Mouse (Mus musculus) stomach, embryonic 14.5 days (tissue): ENCODE results near the gene Cspg4. TPM values are rescaled to one million over a fixed set of nuclear protein-coding genes. Genes with fewer than 3 reads are reported as not detected.
A peak's percentile ranks its signal among the peaks of the same experiment; 100 is the strongest.

Experiments used
- ATAC-seq: fragments of 200-750 bp; cut with Nextera tagmentation; 2 replicates; pipeline ENCODE4 v1.8.0; 2017; ENCODE audit warnings: low read depth, moderate TSS enrichment; ENCODE audit not compliant: insufficient number of reproducible peaks, insufficient read depth, low FRiP score
- H3K27ac ChIP-seq: fragments of 300-500 bp; sonication (generic); 2 replicates; pipeline ENCODE4 v1.5.1; 2014; ENCODE audit warnings: mild to moderate bottlenecking, low read length, moderate library complexity, mixed read lengths
- H3K27me3 ChIP-seq: fragments of 300-500 bp; sonication (generic); 2 replicates; pipeline ENCODE4 v1.6.1; 2014; ENCODE audit warnings: low read length, control low read depth, mixed read lengths; ENCODE audit not compliant: control insufficient read depth, insufficient read depth
- H3K36me3 ChIP-seq: fragments of 300-500 bp; sonication (generic); 2 replicates; pipeline ENCODE4 v1.6.1; 2014; ENCODE audit warnings: mild to moderate bottlenecking, control low read depth, low read length, moderate library complexity, mixed read lengths; ENCODE audit not compliant: control insufficient read depth, insufficient read depth
- H3K4me1 ChIP-seq: fragments of 300-500 bp; sonication (generic); 2 replicates; pipeline ENCODE4 v1.6.1; 2014; ENCODE audit warnings: low read length, control low read depth, mixed read lengths; ENCODE audit not compliant: control insufficient read depth, insufficient read depth
- H3K4me2 ChIP-seq: fragments of 300-500 bp; sonication (generic); replicated peaks from 2 replicates; pipeline ENCODE4 v1.6.1; 2014; ENCODE audit warnings: low read depth, low read length, control low read depth
- H3K4me3 ChIP-seq: fragments of 300-500 bp; sonication (generic); 2 replicates; pipeline ENCODE4 v1.5.1; 2014; ENCODE audit warnings: low read depth, low read length, control low read depth
- H3K9ac ChIP-seq: fragments of 300-500 bp; sonication (generic); replicated peaks from 2 replicates; pipeline ENCODE4 v1.6.1; 2014; ENCODE audit warnings: low read depth, mild to moderate bottlenecking, control low read depth, low read length, moderate library complexity, mixed read lengths
- H3K9me3 ChIP-seq: fragments of 300-500 bp; sonication (generic); 2 replicates; pipeline ENCODE4 v1.6.1; 2016; ENCODE audit warnings: low read depth, low read length, control low read depth; ENCODE audit not compliant: control insufficient read depth
- WGBS: fragments of 180-500 bp; shearing (Covaris S2); extraction: QIAGEN DNeasy Blood & Tissue Kit; methylation state at CpG from one replicate; pipeline ENCODE4 v1.1.7; 2014; 5-methylcytosine and 5-hydroxymethylcytosine counted together
- polyA plus RNA-seq: library from polyadenylated mRNA; unstranded; fragments of >200 nt; fragmentation: Nextera tagmentation; extraction: Ambion mirVana; gene quantifications from 2 replicates; pipeline ENCODE4 v1.2.1, GENCODE M21; 2014

The Cspg4 gene
- polyA plus RNA-seq = 16.1 and 17.5 TPM in 2 replicates

GRCm38 (mm10) chr9:56864832-56865231 is at the start of gene Cspg4:
Gene Cspg4 (plus strand): TSS chr9:56865033.
- WGBS = under 1% methylated on average over 24 of the region's 24 CpGs
- peak within 1 kb of the TSS; percentile 52; the same call in 1 of the 2 replicates for H3K27ac ChIP-seq
- peak within 1 kb of the TSS; percentile 37; the same call in 1 of the 2 replicates for H3K9ac ChIP-seq
- no peaks in the 10 kb centered on the region for H3K9me3 ChIP-seq
- ATAC-seq = peak; percentile 72
- peaks cover 52% of the 10 kb centered on the region for H3K4me1 ChIP-seq
- H3K4me3 ChIP-seq = peak within 1 kb of the TSS; percentile 44
- no peaks in the 10 kb centered on the region for H3K27me3 ChIP-seq
- peak within 1 kb of the TSS; percentile 68 for H3K4me2 ChIP-seq
- H3K36me3 ChIP-seq = no peaks in the 10 kb centered on the region

- Histone ChIP-seq H3K4me2 (no peak overlapping the region), H3K4me1 (peaks cover 6% of the 10 kb centered on the region; the same call in 1 of the 2 replicates), H3K9ac (no peak overlapping the region), H3K27me3 (0 out of 2 replicates have a peak, but pooled peaks cover 2% of the 10 kb centered on the region), H3K36me3 (no peaks in the 10 kb centered on the region), H3K27ac (no peak overlapping the region), H3K9me3 (no peaks in the 10 kb centered on the region), H3K4me3 (no peak overlapping the region)
- no peak for ATAC-seq
- WGBS = 5% methylated on average over 3 of the region's 3 CpGs
Observed at GRCm38 (mm10) chr9:56824900-56825299, 39.9 kb upstream of the Cspg4 start.

GRCm38 (mm10) chr9:56825476-56826213 is 39.2 kb upstream of the Cspg4 start:
- 15% methylated on average over 21 of the region's 21 CpGs for WGBS
- no peak overlapping the region for H3K27ac ChIP-seq
- H3K4me1 ChIP-seq = peaks cover 11% of the 10 kb centered on the region; the same call in 1 of the 2 replicates
- no peak overlapping the region for H3K4me3 ChIP-seq
- no peaks in the 10 kb centered on the region for H3K36me3 ChIP-seq
- H3K4me2 ChIP-seq = peak overlapping the region; percentile 30
- H3K9ac ChIP-seq = no peak overlapping the region
- no peak for ATAC-seq
- H3K27me3 ChIP-seq = 0 out of 2 replicates have a peak, but pooled peaks cover 2% of the 10 kb centered on the region
- H3K9me3 ChIP-seq = no peaks in the 10 kb centered on the region

- Histone ChIP-seq H3K27me3 (0 out of 2 replicates have a peak, but pooled peaks cover 2% of the 10 kb centered on the region), H3K9me3 (no peaks in the 10 kb centered on the region), H3K4me3 (no peak overlapping the region), H3K27ac (no peak overlapping the region), H3K36me3 (no peaks in the 10 kb centered on the region), H3K4me2 (no peak overlapping the region), H3K9ac (no peak overlapping the region), H3K4me1 (peaks cover 13% of the 10 kb centered on the region; the same call in 1 of the 2 replicates)
- WGBS = 37% methylated on average over 9 of the region's 9 CpGs
- ATAC-seq = no peak
Observed at GRCm38 (mm10) chr9:56828146-56828545, 36.7 kb upstream of the Cspg4 start.

GRCm38 (mm10) chr9:56828841-56829240 is 36.0 kb upstream of the Cspg4 start:
- Histone ChIP-seq H3K36me3 (no peaks in the 10 kb centered on the region), H3K27me3 (0 out of 2 replicates have a peak, but pooled peaks cover 2% of the 10 kb centered on the region), H3K9ac (no peak overlapping the region), H3K4me1 (peaks cover 13% of the 10 kb centered on the region; the same call in 1 of the 2 replicates), H3K4me3 (no peak overlapping the region), H3K27ac (no peak overlapping the region), H3K9me3 (no peaks in the 10 kb centered on the region), H3K4me2 (no peak overlapping the region)
- 78% methylated on average over 6 of the region's 6 CpGs for WGBS
- ATAC-seq = no peak

- Histone ChIP-seq H3K4me1 (peaks cover 13% of the 10 kb centered on the region; the same call in 1 of the 2 replicates), H3K27me3 (0 out of 2 replicates have a peak, but pooled peaks cover 2% of the 10 kb centered on the region), H3K27ac (no peak overlapping the region), H3K36me3 (no peaks in the 10 kb centered on the region), H3K4me2 (no peak overlapping the region), H3K9me3 (no peaks in the 10 kb centered on the region), H3K9ac (no peak overlapping the region), H3K4me3 (no peak overlapping the region)
- WGBS = 41% methylated on average over 4 of the region's 4 CpGs
- ATAC-seq = no peak
Observed at GRCm38 (mm10) chr9:56830162-56830561, 34.7 kb upstream of the Cspg4 start.

GRCm38 (mm10) chr9:56831904-56832303 is 32.9 kb upstream of the Cspg4 start:
- Histone ChIP-seq H3K9ac (no peak overlapping the region), H3K4me2 (no peak overlapping the region), H3K4me1 (0 out of 2 replicates have a peak, but pooled peaks cover 8% of the 10 kb centered on the region), H3K4me3 (no peak overlapping the region), H3K27ac (no peak overlapping the region), H3K27me3 (no peaks in the 10 kb centered on the region), H3K36me3 (no peaks in the 10 kb centered on the region), H3K9me3 (no peaks in the 10 kb centered on the region)
- 65% methylated on average over 3 of the region's 3 CpGs for WGBS
- no peak for ATAC-seq

- H3K9me3 ChIP-seq = no peaks in the 10 kb centered on the region
- H3K9ac ChIP-seq = no peak overlapping the region
- no peak overlapping the region for H3K4me2 ChIP-seq
- H3K27ac ChIP-seq = no peak overlapping the region
- H3K4me1 ChIP-seq = 0 out of 2 replicates have a peak, but pooled peaks cover 8% of the 10 kb centered on the region
- no peaks in the 10 kb centered on the region for H3K36me3 ChIP-seq
- no peaks in the 10 kb centered on the region for H3K27me3 ChIP-seq
- WGBS = 31% methylated on average over 6 of the region's 6 CpGs
- ATAC-seq = no peak
- H3K4me3 ChIP-seq = no peak overlapping the region
Observed at GRCm38 (mm10) chr9:56832900-56833299, 31.9 kb upstream of the Cspg4 start.
